Mouse (Mus musculus) midbrain, embryonic 14.5 days (tissue): ENCODE measurements around the gene Zfp217. TPM values are rescaled to one million over a fixed set of nuclear protein-coding genes. Genes with fewer than 3 reads are reported as not detected.
A peak's percentile ranks its signal among the peaks of the same experiment; 100 is the strongest.

Experiments used
- ATAC-seq: fragments of 200-750 bp; cut with Nextera tagmentation; 2 replicates; pipeline ENCODE4 v1.8.0; 2017; ENCODE audit warnings: moderate number of reproducible peaks, moderate library complexity; ENCODE audit not compliant: low FRiP score, low TSS enrichment
- DNase-seq: peaks from one replicate; pipeline ENCODE4 v3.0.0-alpha.2; 2015
- H3K27ac ChIP-seq: fragments of 300-500 bp; sonication (generic); replicated peaks from 2 replicates; pipeline ENCODE4 v1.5.1; 2014; ENCODE audit warnings: mild to moderate bottlenecking, low read depth, low read length, moderate library complexity
- H3K27me3 ChIP-seq: fragments of 300-500 bp; sonication (generic); 2 replicates; pipeline ENCODE4 v1.6.1; 2014; ENCODE audit warnings: low read length, control low read depth, mixed read lengths; ENCODE audit not compliant: control insufficient read depth, insufficient read depth
- H3K36me3 ChIP-seq: fragments of 300-500 bp; sonication (generic); 2 replicates; pipeline ENCODE4 v1.6.1; 2014; ENCODE audit warnings: low read length, control low read depth; ENCODE audit not compliant: control insufficient read depth, insufficient read depth
- H3K4me1 ChIP-seq: fragments of 300-500 bp; sonication (generic); 2 replicates; pipeline ENCODE4 v1.6.1; 2014; ENCODE audit warnings: mild to moderate bottlenecking, antibody characterized with exemption, low read length, control low read depth; ENCODE audit not compliant: control insufficient read depth, insufficient read depth
- H3K4me2 ChIP-seq: fragments of 300-500 bp; sonication (generic); 2 replicates; pipeline ENCODE4 v1.6.1; 2014; ENCODE audit warnings: mild to moderate bottlenecking, low read length, moderate library complexity
- H3K4me3 ChIP-seq: fragments of 300-500 bp; sonication (generic); replicated peaks from 2 replicates; pipeline ENCODE4 v1.5.1; 2014; ENCODE audit warnings: low read depth, low read length
- H3K9ac ChIP-seq: fragments of 300-500 bp; sonication (generic); replicated peaks from 2 replicates; pipeline ENCODE4 v1.6.1; 2014; ENCODE audit warnings: mild to moderate bottlenecking, low read length, moderate library complexity
- H3K9me3 ChIP-seq: fragments of 300-500 bp; sonication (generic); 2 replicates; pipeline ENCODE4 v1.6.1; 2016; ENCODE audit warnings: low read length, control low read depth, mixed read lengths; ENCODE audit not compliant: control insufficient read depth
- WGBS: fragments of 180-500 bp; shearing (Covaris S2); extraction: QIAGEN DNeasy Blood & Tissue Kit; methylation state at CpG from one replicate; pipeline ENCODE4 v1.1.7; 2014; 5-methylcytosine and 5-hydroxymethylcytosine counted together
- polyA plus RNA-seq: library from polyadenylated mRNA; unstranded; fragments of >200 nt; fragmentation: Nextera tagmentation; extraction: Ambion mirVana; gene quantifications from 2 replicates; pipeline ENCODE4 v1.2.1, GENCODE M21; 2014

Gene Zfp217
- polyA plus RNA-seq, 1 experiment from 2014 or later = 1.8 TPM

- under 1% methylated on average over 28 of the region's 28 CpGs for WGBS
- H3K27me3 ChIP-seq = no peaks in the 10 kb centered on the region
- no peaks in the 10 kb centered on the region for H3K9me3 ChIP-seq
- peak overlapping the region; percentile 43 for H3K27ac ChIP-seq
- H3K9ac ChIP-seq = peak overlapping the region; percentile 41
- ATAC-seq = no peak
- peaks cover 18% of the 10 kb centered on the region for H3K4me1 ChIP-seq
- peak overlapping the region; percentile 71 for H3K4me2 ChIP-seq
- no peaks in the 10 kb centered on the region for H3K36me3 ChIP-seq
- H3K4me3 ChIP-seq = peak overlapping the region; percentile 24
- peak; percentile 83 for DNase-seq
These were observed 14.7 kb downstream of the Zfp217 start for GRCm38 (mm10) chr2:170133093-170133731.

GRCm38 (mm10) chr2:170132716-170133092 lies 15.2 kb downstream of the Zfp217 start:
- ATAC-seq = no peak
- no peaks in the 10 kb centered on the region for H3K36me3 ChIP-seq
- H3K4me1 ChIP-seq = peaks cover 18% of the 10 kb centered on the region
- DNase-seq = no peak
- H3K27me3 ChIP-seq = no peaks in the 10 kb centered on the region
- H3K4me2 ChIP-seq = peak overlapping the region; percentile 71
- 0% methylated on average over 3 of the region's 3 CpGs for WGBS
- H3K9ac ChIP-seq = peak overlapping the region; percentile 41; the same call in 1 of the 2 replicates
- peak overlapping the region; percentile 24 for H3K4me3 ChIP-seq
- H3K27ac ChIP-seq = peak overlapping the region; percentile 43; the same call in 1 of the 2 replicates
- no peaks in the 10 kb centered on the region for H3K9me3 ChIP-seq

DNA sequence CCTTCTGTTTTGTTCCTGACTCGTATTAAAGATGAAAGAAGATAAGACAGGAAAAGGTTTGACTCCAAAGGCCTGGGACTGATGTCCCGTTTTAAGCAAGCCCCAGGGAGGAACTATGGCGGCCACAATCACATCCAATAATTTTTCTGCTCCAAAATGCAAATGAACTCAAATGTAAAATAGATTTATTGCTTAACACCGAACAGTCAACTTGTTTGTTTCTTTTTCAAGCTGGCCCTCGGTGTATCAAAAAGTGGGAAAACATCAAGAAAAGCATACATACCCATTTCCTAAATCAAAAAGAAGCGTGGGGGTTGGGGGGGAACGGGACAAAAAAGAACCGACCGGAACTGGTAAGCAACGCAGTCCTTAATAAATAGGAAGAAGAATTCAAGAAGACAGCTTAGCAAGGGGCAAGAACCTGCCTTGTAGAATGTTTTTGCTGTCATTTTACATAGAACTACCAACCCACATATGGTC lies 15.9 kb downstream of the Zfp217 start:
- H3K27me3 ChIP-seq = no peaks in the 10 kb centered on the region
- peak overlapping the region; percentile 71 for H3K4me2 ChIP-seq
- H3K9me3 ChIP-seq = no peaks in the 10 kb centered on the region
- H3K4me1 ChIP-seq = peaks cover 18% of the 10 kb centered on the region
- peak overlapping the region; percentile 73 for H3K4me3 ChIP-seq
- ATAC-seq (no peak), DNase-seq (peak; percentile 50)
- peak overlapping the region; percentile 20; the same call in 1 of the 2 replicates for H3K9ac ChIP-seq
- H3K36me3 ChIP-seq = no peaks in the 10 kb centered on the region
- 5% methylated on average over 10 of the region's 10 CpGs for WGBS
- H3K27ac ChIP-seq = peak overlapping the region; percentile 52; the same call in 1 of the 2 replicates

DNA sequence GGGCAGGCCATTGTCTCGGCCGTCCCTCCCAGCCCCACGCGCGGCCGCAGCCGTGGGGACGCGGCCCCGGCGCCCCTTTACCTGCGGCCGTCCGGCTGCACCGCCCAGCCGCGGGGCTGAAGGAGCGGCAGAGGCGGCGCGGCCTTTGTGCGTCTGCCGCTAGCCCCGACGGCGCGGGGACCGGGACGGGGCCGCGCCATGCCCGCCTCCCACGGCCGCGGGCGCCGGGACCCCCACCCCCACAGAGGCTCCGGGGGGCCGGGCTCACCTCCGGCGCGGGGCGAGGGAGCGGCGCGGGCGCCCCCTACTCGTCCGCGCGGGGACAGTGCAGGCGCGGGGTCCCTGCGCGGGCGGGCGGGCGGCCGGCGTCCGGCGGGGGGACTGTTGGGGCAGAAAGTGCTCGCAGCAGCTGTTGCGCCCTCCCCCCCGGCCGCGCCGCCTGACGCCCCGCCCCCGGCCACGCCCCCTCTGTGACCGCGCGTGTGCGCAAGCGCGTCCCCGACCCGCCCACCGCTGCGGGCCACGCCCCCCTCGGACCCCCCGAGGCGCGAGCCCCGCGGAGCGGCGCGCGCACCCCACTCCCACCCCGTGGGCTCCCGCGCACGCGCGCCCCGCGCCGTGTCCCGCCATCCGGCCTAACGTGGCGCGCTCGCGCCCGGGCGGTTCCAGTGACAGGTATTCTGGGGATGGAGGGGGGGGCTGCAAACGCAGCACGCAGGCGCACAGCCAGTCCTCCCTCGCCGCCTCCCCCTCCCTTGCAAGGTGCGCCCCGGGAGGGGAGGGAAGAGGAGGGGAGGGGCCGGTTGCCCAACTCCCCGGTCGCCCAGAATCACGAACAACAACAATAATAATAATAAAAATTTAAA lies 16.9 kb downstream of the Zfp217 start:
- WGBS = 1% methylated on average over 77 of the region's 122 CpGs
- Histone ChIP-seq H3K27ac (peak overlapping the region; percentile 70), H3K4me3 (peak overlapping the region; percentile 73), H3K9ac (peak overlapping the region; percentile 69), H3K27me3 (no peaks in the 10 kb centered on the region), H3K9me3 (no peaks in the 10 kb centered on the region), H3K36me3 (no peaks in the 10 kb centered on the region), H3K4me1 (peaks cover 18% of the 10 kb centered on the region), H3K4me2 (peak overlapping the region; percentile 71)
- DNase-seq = peak; percentile 97
- ATAC-seq = peak; percentile 88

DNA sequence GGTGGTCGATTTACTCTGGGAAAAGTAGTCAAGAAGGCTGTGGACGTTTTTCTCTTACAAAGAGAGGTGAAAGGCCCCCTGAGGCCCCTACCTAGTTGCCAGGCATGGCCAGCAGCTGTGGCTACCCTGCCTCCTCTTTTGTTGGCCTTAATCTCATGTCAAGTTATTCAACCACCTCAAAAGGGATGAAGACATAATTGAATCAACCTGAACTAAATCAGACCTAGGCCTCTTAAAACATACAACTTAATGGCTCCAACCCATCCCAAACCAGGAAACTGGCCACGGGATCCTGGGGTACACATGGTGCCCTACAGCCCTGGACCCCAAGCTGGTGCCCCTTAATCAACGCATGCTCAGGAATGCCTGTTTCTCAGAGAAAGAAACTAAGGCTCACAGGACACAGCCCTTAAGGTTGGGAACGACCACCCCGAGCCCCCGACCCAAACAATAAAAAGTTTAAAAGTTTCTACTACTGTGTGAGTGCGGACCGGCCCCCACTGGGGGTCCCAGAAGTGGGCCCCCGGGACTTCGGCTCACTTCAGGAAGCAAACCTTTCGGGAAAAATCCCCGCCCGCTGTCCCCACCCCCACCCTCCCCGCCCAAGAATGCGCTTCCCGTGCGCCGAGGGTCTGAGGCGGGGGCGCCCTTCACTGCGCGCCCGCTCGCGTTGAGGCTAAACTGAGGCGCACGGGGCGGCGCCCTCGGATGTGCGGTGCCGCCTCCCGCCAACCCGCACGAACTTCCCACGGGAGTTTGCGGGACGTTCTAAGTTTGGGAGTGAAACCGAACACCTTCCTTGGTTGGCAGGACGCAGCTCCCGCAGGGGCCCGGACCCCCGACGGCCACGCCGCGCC lies 17.8 kb downstream of the Zfp217 start:
- 1% methylated on average over 48 of the region's 48 CpGs for WGBS
- peak; percentile 38 for ATAC-seq
- H3K4me1 ChIP-seq = peaks cover 18% of the 10 kb centered on the region
- peak overlapping the region; percentile 70 for H3K27ac ChIP-seq
- peak; percentile 62 for DNase-seq
- H3K9ac ChIP-seq = peak overlapping the region; percentile 69
- peak overlapping the region; percentile 71 for H3K4me2 ChIP-seq
- peak overlapping the region; percentile 73 for H3K4me3 ChIP-seq
- H3K9me3 ChIP-seq = no peaks in the 10 kb centered on the region
- no peaks in the 10 kb centered on the region for H3K27me3 ChIP-seq
- no peaks in the 10 kb centered on the region for H3K36me3 ChIP-seq

GRCm38 (mm10) chr2:170129248-170129922 lies 18.5 kb downstream of the Zfp217 start:
- H3K4me1 ChIP-seq = peaks cover 18% of the 10 kb centered on the region
- no peak overlapping the region for H3K27ac ChIP-seq
- H3K27me3 ChIP-seq = no peaks in the 10 kb centered on the region
- ATAC-seq = no peak
- H3K4me2 ChIP-seq = peak overlapping the region; percentile 71
- H3K36me3 ChIP-seq = no peaks in the 10 kb centered on the region
- H3K9ac ChIP-seq = no peak overlapping the region; the same call in 1 of the 2 replicates
- no peak for DNase-seq
- 9% methylated on average over 5 of the region's 5 CpGs for WGBS
- H3K9me3 ChIP-seq = no peaks in the 10 kb centered on the region
- peak overlapping the region; percentile 73 for H3K4me3 ChIP-seq

GRCm38 (mm10) chr2:170128461-170129247 lies 19.2 kb downstream of the Zfp217 start:
- no peaks in the 10 kb centered on the region for H3K27me3 ChIP-seq
- H3K4me3 ChIP-seq = no peak overlapping the region
- peaks cover 18% of the 10 kb centered on the region for H3K4me1 ChIP-seq
- WGBS = 21% methylated on average over 7 of the region's 7 CpGs
- no peak for ATAC-seq
- no peaks in the 10 kb centered on the region for H3K9me3 ChIP-seq
- no peaks in the 10 kb centered on the region for H3K36me3 ChIP-seq
- H3K9ac ChIP-seq = no peak overlapping the region
- peak overlapping the region; percentile 71 for H3K4me2 ChIP-seq
- H3K27ac ChIP-seq = no peak overlapping the region
- DNase-seq = no peak
